Mouse (Mus musculus): ENCODE data around the gene Gucy1b2.

- TF ChIP-seq CTCF (IDR thresholded peaks at IDR 0.05; ENCODE audit: low read depth) (no peak), EP300 (IDR thresholded peaks at IDR 0.05; ENCODE audit: low read depth) (no peak)
Observed at GRCm38 (mm10) chr14:62363774-62364173, 92.3 kb downstream of the Gucy1b2 start.

All from heart, postnatal 0 days (tissue).